Mouse (Mus musculus): ENCODE results near the gene Ttc21a. TPM values are rescaled to one million over a fixed set of nuclear protein-coding genes. Genes with fewer than 3 reads are reported as not detected.

Gene Ttc21a
- polyA plus RNA-seq, 1 experiment: not detected

GRCm38 (mm10) chr9:119970221-119970620 is 32.8 kb downstream of the Ttc21a start:
- H3K4me3 ChIP-seq (replicated peaks): no peak overlapping the region
- H3K36me3 ChIP-seq (ENCODE audit: control insufficient read depth): peaks cover 12% of the 10 kb centered on the region; the same call in 1 of the 2 replicates
- no peaks in the 10 kb centered on the region for H3K27me3 ChIP-seq (ENCODE audit: control insufficient read depth)
- TF ChIP-seq GATA1 (IDR thresholded peaks at IDR 0.05; ENCODE audit: low read length) (no peak), TAL1 (IDR thresholded peaks at IDR 0.05; ENCODE audit: low read length) (no peak)
- no peaks in the 10 kb centered on the region for H3K4me1 ChIP-seq (ENCODE audit: control insufficient read depth)
- no peaks in the 10 kb centered on the region; the same call in 1 of the 2 replicates for H3K9me3 ChIP-seq (ENCODE audit: control insufficient read depth, low read length)

GRCm38 (mm10) chr9:119970763-119971656 is 33.6 kb downstream of the Ttc21a start:
- no peaks in the 10 kb centered on the region for H3K4me1 ChIP-seq (ENCODE audit: control insufficient read depth)
- H3K36me3 ChIP-seq (ENCODE audit: control insufficient read depth): peaks cover 12% of the 10 kb centered on the region; the same call in 1 of the 2 replicates
- no peak overlapping the region for H3K4me3 ChIP-seq (replicated peaks)
- H3K9me3 ChIP-seq (ENCODE audit: control insufficient read depth, low read length): no peaks in the 10 kb centered on the region; the same call in 1 of the 2 replicates
- H3K27me3 ChIP-seq (ENCODE audit: control insufficient read depth): no peaks in the 10 kb centered on the region
- TF ChIP-seq GATA1 (IDR thresholded peaks at IDR 0.05; ENCODE audit: low read length) (no peak), TAL1 (IDR thresholded peaks at IDR 0.05; ENCODE audit: low read length) (no peak)

GRCm38 (mm10) chr9:119972166-119972565 is 34.8 kb downstream of the Ttc21a start:
- Histone ChIP-seq H3K36me3 (ENCODE audit: control insufficient read depth) (peaks cover 12% of the 10 kb centered on the region; the same call in 1 of the 2 replicates), H3K4me1 (ENCODE audit: control insufficient read depth) (peaks cover 6% of the 10 kb centered on the region)
- TF ChIP-seq GATA1 (IDR thresholded peaks at IDR 0.05; ENCODE audit: low read length) (no peak), TAL1 (IDR thresholded peaks at IDR 0.05; ENCODE audit: low read length) (no peak)

GRCm38 (mm10) chr9:119972582-119972981 is 35.2 kb downstream of the Ttc21a start:
- Histone ChIP-seq H3K36me3 (ENCODE audit: control insufficient read depth) (peaks cover 12% of the 10 kb centered on the region; the same call in 1 of the 2 replicates), H3K4me3 (replicated peaks) (no peak overlapping the region), H3K27me3 (ENCODE audit: control insufficient read depth) (no peaks in the 10 kb centered on the region), H3K4me1 (ENCODE audit: control insufficient read depth) (peaks cover 7% of the 10 kb centered on the region), H3K9me3 (ENCODE audit: control insufficient read depth, low read length) (no peaks in the 10 kb centered on the region; the same call in 1 of the 2 replicates)
- no peak for TF ChIP-seq TAL1 (IDR thresholded peaks at IDR 0.05; ENCODE audit: low read length)
- TF ChIP-seq GATA1 (IDR thresholded peaks at IDR 0.05; ENCODE audit: low read length): no peak

More at GRCm38 (mm10) chr9:119972166-119972565, 34.8 kb downstream of the Ttc21a start:
- no peaks in the 10 kb centered on the region for H3K27me3 ChIP-seq (ENCODE audit: control insufficient read depth)
- no peak overlapping the region for H3K4me3 ChIP-seq (replicated peaks)
- H3K9me3 ChIP-seq (ENCODE audit: control insufficient read depth, low read length): no peaks in the 10 kb centered on the region; the same call in 1 of the 2 replicates

GRCm38 (mm10) chr9:119973281-119973680 is 35.9 kb downstream of the Ttc21a start:
- Histone ChIP-seq H3K36me3 (ENCODE audit: control insufficient read depth) (peaks cover 12% of the 10 kb centered on the region; the same call in 1 of the 2 replicates), H3K4me1 (ENCODE audit: control insufficient read depth) (peaks cover 10% of the 10 kb centered on the region), H3K27me3 (ENCODE audit: control insufficient read depth) (no peaks in the 10 kb centered on the region), H3K9me3 (ENCODE audit: control insufficient read depth, low read length) (no peaks in the 10 kb centered on the region; the same call in 1 of the 2 replicates), H3K4me3 (replicated peaks) (no peak overlapping the region)
- TF ChIP-seq TAL1 (IDR thresholded peaks at IDR 0.05; ENCODE audit: low read length) (no peak), GATA1 (IDR thresholded peaks at IDR 0.05; ENCODE audit: low read length) (no peak)

- H3K27me3 ChIP-seq (ENCODE audit: control insufficient read depth): no peaks in the 10 kb centered on the region
- no peak for TF ChIP-seq TAL1 (IDR thresholded peaks at IDR 0.05; ENCODE audit: low read length)
- TF ChIP-seq GATA1 (IDR thresholded peaks at IDR 0.05; ENCODE audit: low read length): no peak
- no peaks in the 10 kb centered on the region; the same call in 1 of the 2 replicates for H3K9me3 ChIP-seq (ENCODE audit: control insufficient read depth, low read length)
- H3K4me1 ChIP-seq (ENCODE audit: control insufficient read depth): peaks cover 11% of the 10 kb centered on the region
- H3K36me3 ChIP-seq (ENCODE audit: control insufficient read depth): peaks cover 12% of the 10 kb centered on the region; the same call in 1 of the 2 replicates
- no peak overlapping the region for H3K4me3 ChIP-seq (replicated peaks)
Measured at GRCm38 (mm10) chr9:119973869-119974520, 36.6 kb downstream of the Ttc21a start.

- H3K27me3 ChIP-seq (ENCODE audit: control insufficient read depth): no peaks in the 10 kb centered on the region
- no peak overlapping the region for H3K4me3 ChIP-seq (replicated peaks)
- no peak for TF ChIP-seq GATA1 (IDR thresholded peaks at IDR 0.05; ENCODE audit: low read length)
- TF ChIP-seq TAL1 (IDR thresholded peaks at IDR 0.05; ENCODE audit: low read length): no peak
- H3K36me3 ChIP-seq (ENCODE audit: control insufficient read depth): peaks cover 12% of the 10 kb centered on the region; the same call in 1 of the 2 replicates
- H3K9me3 ChIP-seq (ENCODE audit: control insufficient read depth, low read length): no peaks in the 10 kb centered on the region; the same call in 1 of the 2 replicates
- H3K4me1 ChIP-seq (ENCODE audit: control insufficient read depth): peaks cover 11% of the 10 kb centered on the region
Measured at GRCm38 (mm10) chr9:119974609-119975008, 37.2 kb downstream of the Ttc21a start.

GRCm38 (mm10) chr9:119975286-119975685 is 37.9 kb downstream of the Ttc21a start:
- H3K9me3 ChIP-seq (ENCODE audit: control insufficient read depth, low read length): no peaks in the 10 kb centered on the region; the same call in 1 of the 2 replicates
- TF ChIP-seq GATA1 (IDR thresholded peaks at IDR 0.05; ENCODE audit: low read length) (no peak), TAL1 (IDR thresholded peaks at IDR 0.05; ENCODE audit: low read length) (no peak)
- H3K4me3 ChIP-seq (replicated peaks): no peak overlapping the region
- H3K4me1 ChIP-seq (ENCODE audit: control insufficient read depth): peaks cover 11% of the 10 kb centered on the region
- H3K36me3 ChIP-seq (ENCODE audit: control insufficient read depth): peaks cover 12% of the 10 kb centered on the region; the same call in 1 of the 2 replicates
- H3K27me3 ChIP-seq (ENCODE audit: control insufficient read depth): no peaks in the 10 kb centered on the region

Measured in erythroblast, embryonic 14.5 days (primary cell).